Mouse (Mus musculus) adrenal gland, postnatal 4 days (tissue): ENCODE measurements around the gene Tns1. TPM values are rescaled to one million over a fixed set of nuclear protein-coding genes. Genes with fewer than 3 reads are reported as not detected.
A peak's percentile ranks its signal among the peaks of the same experiment; 100 is the strongest.

ENCODE experiments used
- DNase-seq, 2 experiments: peaks; one replicate each; pipeline ENCODE4 v3.0.0; 2021 to 2022; ENCODE audit warnings: low spot score in 2 of 2, mixed read lengths in 2 of 2
- total RNA-seq, 2 experiments: library from RNA; stranded (reverse); gene quantifications; 2 replicates each; pipeline ENCODE4 v1.2.3; 2021

Gene Tns1
- total RNA-seq, 2 experiments from 2014 or later = 252 to 275 TPM

DNA sequence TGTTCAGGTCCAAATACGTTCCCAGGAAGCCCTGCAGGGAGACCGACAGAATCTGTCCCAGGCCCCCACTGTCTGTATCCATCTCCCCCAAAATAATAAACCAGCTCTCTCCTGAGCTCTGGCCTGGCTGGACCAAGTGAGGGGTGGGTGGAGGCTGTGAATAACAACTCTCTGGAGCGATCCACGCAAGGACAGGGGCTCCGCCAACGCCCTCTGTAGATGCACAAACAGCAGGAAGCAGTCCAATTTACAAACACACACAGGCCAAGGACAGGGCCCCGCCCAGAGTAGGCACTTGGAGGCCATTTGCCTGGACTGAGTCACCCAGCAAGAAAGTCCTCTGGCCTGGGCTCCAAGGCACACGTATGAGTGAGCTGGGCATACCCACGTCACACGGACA is 32.0 kb downstream of the Tns1 start:
- DNase-seq = peak in 1 of 2 experiments; percentile 42

DNA sequence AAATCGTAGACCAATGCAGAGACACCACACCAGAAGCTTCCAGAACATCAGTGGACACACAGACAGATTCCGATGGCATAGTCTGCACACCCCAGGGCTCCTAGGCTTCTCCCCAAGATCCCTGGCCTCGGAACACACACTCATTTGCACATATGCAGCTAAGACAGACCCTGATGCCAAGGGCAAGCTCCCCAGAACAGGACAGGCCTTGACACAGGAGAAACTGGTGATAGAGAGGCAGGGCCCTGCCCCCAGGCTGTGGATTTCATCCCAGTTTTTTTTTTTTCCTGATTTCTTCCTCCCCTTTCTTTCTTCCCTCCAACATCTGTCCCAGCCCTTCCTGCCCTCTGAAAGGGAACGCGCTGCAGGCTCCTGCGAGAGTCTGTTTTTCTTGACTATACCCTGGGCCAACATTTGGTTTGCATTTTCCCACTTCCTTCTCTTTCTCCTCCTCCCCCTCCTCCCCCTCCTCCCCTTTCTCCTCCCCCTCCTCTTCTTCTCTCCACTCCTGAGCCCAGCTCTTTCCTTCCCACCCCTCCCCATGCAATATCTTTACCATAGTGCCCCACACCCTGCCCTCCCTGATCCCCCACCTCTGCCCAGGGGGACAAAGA is 32.5 kb downstream of the Tns1 start:
- DNase-seq = no peak

DNA sequence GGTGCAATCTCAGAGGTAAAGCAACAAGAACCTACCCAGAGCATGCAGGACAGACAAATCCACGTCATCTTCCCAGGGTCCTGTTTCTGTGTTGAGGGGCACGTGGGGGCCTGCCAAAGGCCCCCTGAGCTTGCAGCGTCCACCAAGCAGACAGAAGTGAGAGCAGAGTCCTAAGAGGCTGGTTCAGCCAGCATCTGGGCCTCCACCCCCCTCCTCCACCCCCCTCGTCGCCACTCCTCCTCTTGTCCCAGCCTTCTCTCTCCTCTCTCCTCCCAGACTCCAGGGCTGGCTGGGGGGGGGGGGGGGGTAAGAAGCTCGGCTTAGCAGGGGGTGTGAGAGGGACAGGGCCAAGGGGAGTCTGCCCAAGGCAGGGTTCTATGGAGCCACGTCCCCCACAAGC is 33.1 kb downstream of the Tns1 start:
- DNase-seq = no peak

DNA sequence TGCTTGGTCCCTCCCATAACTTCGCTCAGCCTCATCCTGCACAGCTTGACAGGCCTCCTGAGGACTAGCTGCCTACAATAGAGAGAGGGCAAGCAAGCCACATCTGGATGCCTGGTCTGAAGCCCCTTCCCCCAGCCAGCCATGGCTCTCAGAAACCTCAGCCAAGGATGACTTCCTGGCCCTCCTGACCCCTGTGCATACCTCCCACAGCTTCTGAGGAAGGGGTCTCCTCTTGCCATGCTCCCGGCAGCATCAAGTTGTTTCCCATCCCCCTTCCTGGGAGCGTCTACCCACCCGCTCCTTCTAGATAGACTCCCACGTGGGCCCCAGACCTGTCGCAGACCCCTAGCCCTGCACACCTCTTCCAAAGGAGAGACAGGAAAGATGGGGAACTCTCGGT is 33.9 kb downstream of the Tns1 start:
- no peak for DNase-seq

DNA sequence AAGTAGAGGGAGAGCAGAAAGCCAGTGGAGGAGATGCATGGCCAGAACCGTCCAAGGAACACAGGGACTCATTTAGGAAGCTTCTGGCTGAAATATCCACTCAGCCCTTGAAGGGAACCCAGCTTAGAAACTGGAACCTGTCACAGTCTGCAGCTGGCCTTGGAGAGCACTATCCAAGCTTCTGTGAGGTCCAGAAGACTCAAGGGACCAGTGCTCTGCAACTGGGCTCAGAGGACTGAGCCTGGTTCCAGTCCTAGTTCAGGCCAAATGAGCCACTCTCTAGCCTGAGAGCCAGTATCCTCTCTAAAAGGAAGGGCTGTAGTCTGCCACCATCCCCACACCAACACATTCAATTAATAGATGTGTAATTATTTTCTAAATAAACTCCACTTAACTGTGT is 35.7 kb downstream of the Tns1 start:
- no peak for DNase-seq

DNA sequence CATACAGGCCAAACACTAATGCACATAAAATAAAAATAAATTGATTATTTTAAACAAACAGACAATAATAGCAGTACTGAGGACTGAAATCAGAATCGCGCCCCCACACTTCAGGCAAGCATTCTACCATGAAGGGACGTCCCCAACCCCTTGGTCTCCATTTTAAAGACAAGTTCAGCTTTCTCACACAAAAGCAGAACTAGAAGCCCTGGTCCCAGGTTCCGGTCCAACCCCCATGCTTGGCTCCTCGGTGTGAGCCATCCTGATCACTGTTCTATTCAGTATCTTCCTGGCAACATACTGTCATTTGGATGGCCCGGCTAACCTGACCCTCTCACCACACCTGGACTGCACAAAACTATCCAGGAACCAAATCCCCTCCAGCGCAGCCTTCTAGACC is 38.7 kb downstream of the Tns1 start:
- DNase-seq = no peak

DNA sequence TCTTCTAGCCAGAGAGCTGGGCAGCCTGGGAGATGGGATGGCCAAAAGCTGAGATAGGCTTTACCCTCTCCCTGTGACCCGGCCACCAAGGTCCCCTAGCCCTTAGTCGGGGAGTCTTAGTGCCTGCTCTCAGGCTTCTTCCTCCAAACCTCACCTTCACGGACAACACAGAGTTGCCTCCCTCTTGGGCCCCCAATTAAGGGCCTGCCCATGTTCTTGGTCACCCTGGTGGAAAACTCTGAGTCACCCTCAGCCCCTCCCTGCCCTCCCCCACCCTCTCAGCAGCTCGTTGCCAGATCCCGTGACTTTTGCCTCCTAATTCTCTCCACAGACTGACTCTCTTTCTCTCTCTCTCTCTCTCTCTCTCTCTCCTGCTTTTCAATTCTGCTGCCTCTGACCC is 39.5 kb downstream of the Tns1 start:
- DNase-seq = no peak

DNA sequence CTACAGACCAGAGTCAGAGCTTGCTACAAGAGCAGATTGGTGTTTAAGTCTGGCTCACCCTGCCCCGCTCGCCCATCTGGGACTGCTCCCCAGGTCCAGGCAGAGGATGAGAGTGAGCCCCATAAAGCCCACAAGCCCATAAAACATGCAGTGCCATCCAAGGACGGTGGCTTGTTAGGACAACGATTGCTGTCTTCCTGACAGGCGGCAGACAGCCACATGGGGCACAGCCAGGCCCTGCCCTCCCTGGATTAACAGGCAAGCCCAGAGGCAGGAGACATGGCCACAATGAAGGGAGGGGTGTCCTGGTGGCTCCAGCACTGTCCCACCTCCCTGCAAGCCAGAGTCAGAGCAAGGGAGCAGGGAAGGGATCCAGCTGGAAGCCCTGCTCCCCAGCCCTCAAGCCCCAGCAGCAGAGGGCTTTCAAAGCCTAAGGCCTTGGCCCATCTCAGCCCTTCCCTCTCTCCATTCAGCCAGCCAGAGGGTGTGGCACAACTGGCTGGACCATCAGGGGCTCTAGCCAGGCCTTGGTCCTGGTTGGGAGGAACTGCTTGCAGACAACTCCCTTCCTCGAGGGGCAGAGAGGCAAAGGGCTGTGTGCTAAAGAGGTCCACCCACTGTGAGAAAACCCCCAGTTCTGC is 40.1 kb downstream of the Tns1 start:
- no peak for DNase-seq

DNA sequence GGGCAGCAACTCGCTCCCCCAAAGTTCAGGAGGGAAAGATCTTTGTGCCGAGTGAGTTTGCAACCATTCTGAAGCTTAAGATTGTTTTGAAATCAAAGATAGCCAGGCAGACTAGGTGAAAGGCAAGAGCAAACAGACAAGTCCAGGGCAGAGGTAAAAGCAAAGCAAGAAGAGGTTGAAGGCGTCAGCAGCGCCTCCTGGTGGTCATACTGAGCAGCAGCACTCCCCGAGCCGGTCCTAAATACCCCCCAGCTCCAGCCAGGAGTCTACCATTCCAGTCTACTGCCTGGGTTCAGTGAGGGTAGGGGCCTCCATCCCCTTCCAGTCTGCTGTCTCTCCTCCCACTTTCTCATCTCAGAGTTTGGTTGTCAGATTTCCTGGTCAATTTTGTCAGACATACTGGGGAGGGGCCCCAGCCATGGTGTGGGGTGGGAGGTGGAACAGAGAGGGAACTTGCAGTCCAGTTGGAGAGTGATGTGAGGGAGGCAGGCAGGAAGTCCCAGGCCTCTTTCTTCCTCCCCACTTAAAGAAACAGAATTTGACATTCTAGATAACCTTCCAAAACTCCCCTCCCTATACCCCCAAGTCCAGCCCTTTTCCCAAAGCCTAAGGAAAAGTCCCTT is 41.3 kb downstream of the Tns1 start:
- DNase-seq = no peak

DNA sequence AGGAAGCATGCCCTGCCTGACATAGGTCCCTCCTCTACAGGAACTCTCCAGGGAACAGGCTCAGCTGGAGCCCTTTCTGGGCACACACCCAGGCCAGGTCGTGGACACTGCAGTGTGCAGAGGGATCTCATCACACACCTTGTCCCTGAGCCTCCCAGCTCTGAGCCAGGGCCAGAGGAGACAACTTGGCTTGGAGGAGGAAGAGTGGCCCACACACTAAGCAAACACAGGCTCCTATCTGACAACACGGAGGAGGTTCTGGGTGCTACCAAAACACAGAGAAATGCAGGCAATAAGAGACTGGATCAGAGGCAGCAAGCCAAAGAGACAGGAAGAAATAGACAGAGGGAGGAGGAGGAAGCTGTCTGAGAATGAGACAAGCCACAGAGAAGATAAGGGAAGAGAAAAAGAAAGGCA is 42.7 kb downstream of the Tns1 start:
- no peak for DNase-seq

DNA sequence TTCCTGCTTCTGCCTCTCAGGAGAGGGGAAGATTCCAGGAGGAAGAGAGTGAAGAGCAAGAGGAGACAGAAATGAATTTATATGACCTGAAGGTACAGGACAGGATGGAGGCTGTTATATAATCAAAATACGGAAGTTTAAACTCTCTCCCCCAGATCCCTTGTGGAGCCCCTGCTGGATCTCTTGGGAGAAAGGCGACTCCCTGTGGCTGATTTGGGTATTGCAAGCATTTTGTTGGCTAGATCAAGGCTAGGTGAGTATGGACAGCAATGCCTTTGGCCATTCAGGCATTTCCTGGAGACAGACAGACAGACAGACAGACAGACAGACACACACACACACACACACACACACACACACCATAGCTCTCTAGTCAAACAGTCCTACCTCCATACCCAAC is 46.9 kb downstream of the Tns1 start:
- DNase-seq = peak; percentile 62 to 78

DNA sequence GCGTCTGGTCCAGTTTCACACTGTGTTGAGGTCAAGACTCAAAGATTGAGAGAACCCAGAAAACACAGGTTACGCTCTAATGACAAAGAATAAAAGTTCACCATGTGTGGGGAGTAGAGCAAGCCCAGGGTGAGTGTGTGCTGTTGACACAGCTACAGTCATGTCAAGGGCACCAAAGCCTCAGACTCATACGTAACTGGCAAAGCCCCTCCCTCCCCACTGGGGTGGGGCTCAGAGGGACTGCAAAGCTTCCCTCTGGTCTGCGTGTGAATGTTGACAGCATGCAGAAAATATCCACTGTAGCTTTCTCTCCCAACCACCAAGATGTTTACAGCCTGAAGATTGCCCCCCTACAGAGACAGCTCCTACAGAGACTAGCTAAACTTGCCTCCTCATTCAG is 48.0 kb downstream of the Tns1 start:
- DNase-seq = no peak

DNA sequence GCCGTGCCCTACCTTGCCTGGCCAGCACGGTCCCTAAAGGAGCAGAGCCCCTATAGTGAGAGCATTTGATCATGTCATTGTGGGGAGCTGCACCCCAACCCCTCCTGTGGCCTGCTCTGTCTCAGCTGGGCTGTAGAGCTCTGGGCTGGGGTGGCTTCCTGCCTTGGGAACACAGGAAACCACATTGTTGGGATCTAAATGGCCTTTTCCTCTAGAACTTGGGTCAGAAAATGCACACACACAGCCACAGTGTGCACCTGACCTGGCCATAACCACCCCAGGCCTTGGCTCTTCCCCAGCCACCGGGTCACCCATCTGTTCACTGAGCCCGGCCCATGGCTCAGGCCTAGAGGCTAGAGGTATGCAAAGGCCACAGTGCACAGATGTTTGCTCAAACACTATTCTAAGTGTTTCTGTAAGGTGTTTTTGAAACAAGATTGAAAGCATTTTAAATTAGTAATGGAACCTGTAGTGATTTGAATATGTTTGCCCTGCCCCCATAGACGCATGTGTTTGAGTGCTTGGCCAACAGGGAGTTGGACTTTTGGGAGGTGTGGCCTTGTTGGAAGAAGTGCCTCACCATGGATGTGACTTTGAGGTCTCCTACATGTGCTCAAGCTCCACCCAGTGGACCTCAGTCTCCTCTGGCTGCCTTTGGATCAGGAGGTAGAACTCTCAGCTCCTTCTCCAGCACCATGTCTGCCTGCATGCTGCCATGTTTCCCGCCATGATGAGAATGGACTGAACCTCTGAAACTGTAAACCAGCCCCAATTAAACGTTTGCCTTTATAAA is 49.4 kb downstream of the Tns1 start:
- DNase-seq = no peak

DNA sequence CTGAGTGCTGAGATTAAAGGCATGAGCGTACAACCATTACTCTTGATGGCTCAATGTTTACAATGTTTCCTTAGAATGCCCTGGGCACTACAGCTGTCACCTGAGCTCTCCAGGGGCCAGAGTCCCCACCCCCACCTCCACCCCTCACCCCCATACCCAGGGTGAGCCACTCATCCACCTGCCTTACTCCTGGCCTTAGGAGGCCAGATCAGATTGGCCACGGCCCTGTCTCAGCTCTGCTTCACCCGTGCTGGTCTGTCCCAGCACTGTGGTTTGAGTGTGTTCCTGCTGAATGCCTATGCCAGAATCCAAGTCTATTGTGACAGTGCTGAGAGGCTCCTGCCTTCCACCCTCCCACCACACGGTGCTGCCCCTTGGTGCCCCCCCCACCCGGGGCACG is 50.5 kb downstream of the Tns1 start:
- no peak for DNase-seq

DNA sequence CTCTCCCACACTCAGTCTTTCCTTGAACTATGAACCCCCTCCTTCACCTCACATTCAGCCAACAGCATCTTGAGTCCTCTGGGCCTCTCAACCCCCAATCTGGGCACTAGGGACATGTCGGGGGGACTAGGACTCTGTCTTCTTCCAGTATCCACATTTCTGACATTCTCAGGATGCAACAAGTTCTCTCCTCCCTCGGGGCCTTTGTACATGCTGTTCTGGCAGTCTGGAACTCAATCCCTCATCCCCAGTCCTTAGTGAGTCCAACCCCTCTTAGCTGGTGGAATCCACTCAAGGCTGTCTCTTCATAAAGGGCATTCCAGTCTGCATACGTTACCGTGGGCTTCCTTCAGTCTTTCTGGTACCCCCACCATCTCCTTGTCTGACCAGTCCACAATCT is 53.5 kb downstream of the Tns1 start:
- DNase-seq = no peak

DNA sequence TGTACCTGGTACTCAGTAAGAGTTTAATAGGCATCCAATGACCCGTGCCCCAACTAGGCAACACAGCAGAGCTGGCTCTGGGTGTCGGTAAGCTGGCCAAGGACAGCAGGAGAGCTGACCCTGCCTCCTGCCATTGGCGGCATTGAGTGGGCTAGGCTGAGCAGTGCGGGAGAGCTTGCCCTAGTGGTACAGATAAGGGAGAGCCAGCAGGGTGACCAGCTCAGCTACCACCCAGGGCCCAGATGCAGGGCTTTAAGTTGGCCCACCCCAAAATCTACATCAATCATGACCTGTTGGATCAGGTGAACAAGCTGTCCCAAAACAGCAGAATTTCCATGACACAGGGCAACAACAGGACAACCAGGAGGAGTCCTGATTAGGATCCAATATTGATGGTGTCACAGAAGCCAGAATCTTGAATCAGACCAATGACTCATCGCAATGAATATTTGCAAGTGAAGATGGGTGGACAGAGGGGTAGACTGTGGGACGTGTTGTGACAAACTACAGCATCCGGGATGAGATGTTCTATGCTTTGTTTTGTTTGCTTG is 54.2 kb downstream of the Tns1 start:
- no peak for DNase-seq

DNA sequence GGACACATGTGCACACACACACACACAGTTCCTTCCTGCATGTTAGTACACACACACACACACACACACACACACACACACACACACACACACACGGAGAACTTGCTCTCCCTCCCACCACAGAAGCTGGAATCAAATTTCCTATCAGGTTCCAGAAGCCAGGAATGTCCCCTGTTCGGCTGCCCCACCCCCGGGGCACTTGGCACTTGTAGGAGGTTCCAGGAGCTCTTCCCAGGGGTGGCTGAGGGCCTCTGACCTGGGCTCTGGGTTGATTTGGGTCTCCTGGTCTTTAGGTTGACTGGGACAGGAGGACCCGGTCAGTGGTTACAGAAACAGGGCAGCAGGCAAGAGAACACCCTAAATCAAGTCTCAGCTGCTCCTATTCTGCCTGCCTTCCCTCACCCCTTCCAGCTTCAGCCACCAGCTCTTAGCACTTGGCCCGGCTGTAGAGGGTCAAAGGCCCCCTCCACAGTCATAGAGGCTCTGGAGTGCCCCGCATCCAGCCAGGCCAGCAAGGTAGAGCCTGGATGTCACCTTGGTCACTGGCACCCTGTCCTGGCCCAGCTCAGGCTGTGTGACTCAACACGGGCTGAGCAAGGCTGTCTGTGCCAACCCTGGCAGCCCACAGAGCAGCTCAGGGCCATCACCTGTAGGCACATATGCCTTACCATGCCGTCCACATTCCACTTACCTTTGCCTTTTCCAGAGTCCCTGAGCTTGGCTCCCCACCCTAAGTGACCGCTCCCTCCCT is 55.0 kb downstream of the Tns1 start:
- DNase-seq = no peak

DNA sequence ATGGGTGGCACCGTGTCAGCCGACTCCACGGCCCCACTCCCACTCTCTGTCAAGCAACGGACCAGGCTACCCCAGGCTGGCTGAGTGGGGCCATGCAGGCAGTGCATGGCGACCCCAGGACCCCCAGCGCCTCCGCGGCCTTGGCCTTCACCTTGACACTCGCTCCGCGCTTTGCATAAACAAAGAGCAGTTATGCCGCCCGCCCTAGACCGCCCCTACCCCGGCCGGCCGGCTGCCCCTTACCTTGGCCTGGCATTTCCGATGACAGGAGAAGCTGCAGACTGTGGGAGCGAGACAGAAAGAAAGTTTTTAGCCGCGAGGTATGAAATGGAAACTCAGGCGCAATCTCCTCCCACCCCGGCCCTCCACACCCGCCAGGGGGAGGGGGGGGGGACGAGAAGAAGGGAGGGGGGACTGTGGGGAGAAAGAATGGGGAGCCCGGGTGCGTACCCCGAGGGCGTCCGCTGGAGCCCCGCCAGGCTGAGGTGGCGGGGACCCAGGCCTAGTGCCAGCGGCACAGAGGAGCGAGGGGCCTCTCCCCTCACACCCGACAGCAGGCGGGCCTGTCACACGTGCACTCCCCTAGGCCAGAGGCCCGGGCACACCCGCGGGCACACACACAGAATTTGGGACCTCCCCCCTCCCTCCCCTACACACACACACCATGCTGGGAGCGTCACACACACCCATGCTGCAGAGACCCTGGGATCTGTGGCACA is 55.7 kb downstream of the Tns1 start:
- no peak for DNase-seq

DNA sequence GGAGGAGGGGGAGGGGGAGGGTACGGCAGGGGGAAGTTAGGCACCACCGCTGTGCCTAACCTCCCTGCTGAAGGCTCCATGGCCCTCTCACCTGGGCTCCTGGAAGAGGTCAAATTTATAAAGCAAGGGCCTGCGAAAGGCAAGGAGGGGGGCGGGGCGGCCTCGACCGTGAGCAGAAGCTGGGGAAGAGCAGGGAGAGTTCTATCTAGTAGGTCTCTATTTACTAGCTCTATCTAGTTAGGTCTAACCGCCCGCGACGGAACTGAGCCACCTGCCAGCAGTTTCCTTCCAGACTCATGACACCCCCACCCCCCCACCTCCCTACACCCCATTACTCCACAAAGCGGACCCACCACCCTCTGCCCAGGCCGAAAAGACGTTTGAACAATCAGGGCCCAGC is 56.4 kb downstream of the Tns1 start:
- no peak for DNase-seq

DNA sequence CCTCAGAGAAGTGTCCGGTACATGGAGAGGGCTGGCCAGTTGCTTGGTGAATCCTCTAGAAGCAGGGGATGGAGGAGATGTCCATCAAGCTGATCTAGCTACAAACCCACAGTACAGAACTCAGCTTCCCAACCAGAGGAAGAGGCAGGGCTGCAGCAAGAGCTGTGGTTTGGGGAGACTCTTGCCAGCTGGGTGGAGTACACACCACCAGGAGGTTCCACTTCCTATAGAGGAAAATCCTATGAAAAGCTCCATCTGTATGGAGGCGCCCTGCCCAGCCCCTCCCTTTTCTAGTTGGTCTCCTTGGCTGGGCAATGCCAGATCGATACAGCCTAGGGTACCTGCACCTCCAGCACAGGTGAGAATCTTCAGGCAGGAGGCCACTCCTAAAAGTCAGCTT is 57.7 kb downstream of the Tns1 start:
- DNase-seq = no peak
